Mouse (Mus musculus) embryonic facial prominence, embryonic 15.5 days (tissue): ENCODE data around the gene Snx9. TPM values are rescaled to one million over a fixed set of nuclear protein-coding genes. Genes with fewer than 3 reads are reported as not detected.

Experiments used
- ATAC-seq: fragments of 200-750 bp; cut with Nextera tagmentation; 2 replicates; pipeline ENCODE4 v1.8.0; 2017; ENCODE audit warnings: low read depth, moderate TSS enrichment; ENCODE audit not compliant: insufficient number of reproducible peaks, low FRiP score, low TSS enrichment
- H3K27ac ChIP-seq: fragments of 300-500 bp; sonication (generic); replicated peaks from 2 replicates; pipeline ENCODE4 v1.5.1; 2015; ENCODE audit warnings: mild to moderate bottlenecking, inconsistent platforms
- H3K27me3 ChIP-seq: fragments of 300-500 bp; sonication (generic); 2 replicates; pipeline ENCODE4 v1.6.1; 2015; ENCODE audit warnings: inconsistent platforms
- H3K36me3 ChIP-seq: fragments of 300-500 bp; sonication (generic); 2 replicates; pipeline ENCODE4 v1.6.1; 2015; ENCODE audit warnings: mild to moderate bottlenecking, inconsistent platforms
- H3K4me1 ChIP-seq: fragments of 300-500 bp; sonication (generic); 2 replicates; pipeline ENCODE4 v1.6.1; 2015; ENCODE audit warnings: inconsistent platforms
- H3K4me2 ChIP-seq: fragments of 300-500 bp; sonication (generic); replicated peaks from 2 replicates; pipeline ENCODE4 v1.6.1; 2015; ENCODE audit warnings: mild to moderate bottlenecking, inconsistent platforms
- H3K4me3 ChIP-seq: fragments of 300-500 bp; sonication (generic); replicated peaks from 2 replicates; pipeline ENCODE4 v1.5.1; 2015; ENCODE audit warnings: mild to moderate bottlenecking, inconsistent platforms
- H3K9ac ChIP-seq: fragments of 300-500 bp; sonication (generic); 2 replicates; pipeline ENCODE4 v1.6.1; 2015; ENCODE audit warnings: inconsistent platforms
- H3K9me3 ChIP-seq: fragments of 300-500 bp; sonication (generic); replicated peaks from 2 replicates; pipeline ENCODE4 v1.6.1; 2016; ENCODE audit warnings: inconsistent platforms
- WGBS: fragments of 180-500 bp; shearing (Covaris S2); methylation state at CpG from one replicate; pipeline ENCODE4 v1.1.7; 2015; 5-methylcytosine and 5-hydroxymethylcytosine counted together
- polyA plus RNA-seq: library from polyadenylated mRNA; unstranded; fragments of >200 nt; fragmentation: Nextera tagmentation; extraction: Ambion mirVana; gene quantifications from 2 replicates; pipeline ENCODE4 v1.2.1, GENCODE M21; 2015

Gene Snx9
- polyA plus RNA-seq, 1 experiment from 2014 or later = 33.3 TPM

DNA sequence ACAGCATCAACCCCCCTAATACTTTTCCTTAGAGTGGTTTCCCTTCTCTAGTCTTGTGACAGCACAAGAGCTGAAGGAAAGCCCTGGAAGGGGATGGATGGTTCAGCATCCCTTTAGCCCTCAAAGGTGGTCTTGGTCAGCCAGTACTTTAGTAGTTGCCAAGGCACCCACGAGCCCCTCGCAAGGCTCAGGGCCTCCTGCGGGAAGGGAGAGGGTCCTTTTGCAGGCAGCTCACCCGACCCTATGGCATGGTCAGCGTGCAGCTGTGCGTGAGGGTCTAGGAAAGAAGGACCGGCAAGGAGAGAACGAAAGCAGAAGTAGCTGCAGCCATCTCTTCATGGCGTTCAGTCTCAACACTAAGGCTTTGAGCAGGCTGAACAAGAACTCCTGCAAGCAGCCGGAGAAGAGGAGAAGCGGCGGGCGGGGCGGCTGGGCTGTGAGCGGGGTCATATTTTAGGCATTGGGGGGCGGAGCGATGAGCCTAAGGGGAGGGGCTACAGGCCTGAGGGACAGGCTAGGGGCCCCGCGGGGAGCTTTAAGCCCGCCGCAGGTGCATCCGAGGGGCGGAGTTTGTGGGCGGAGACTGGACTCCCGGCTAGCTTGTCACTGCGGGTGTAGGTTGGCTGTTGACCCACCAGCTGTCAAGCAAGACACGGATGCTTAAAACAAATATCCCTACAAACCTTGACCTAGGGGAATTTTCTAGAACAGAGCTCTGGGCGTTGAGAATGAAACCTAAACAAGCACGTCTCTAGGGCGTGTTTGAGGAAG is 93.6 kb downstream of the Snx9 start:
- H3K9me3 ChIP-seq = no peaks in the 10 kb centered on the region
- peak; percentile 66 for ATAC-seq
- H3K9ac ChIP-seq = peak overlapping the region; percentile 18; the same call in 1 of the 2 replicates
- 2% methylated on average over 30 of the region's 30 CpGs for WGBS
- H3K27ac ChIP-seq = no peak overlapping the region; the same call in 1 of the 2 replicates
- H3K4me3 ChIP-seq = peak overlapping the region; percentile 38
- peak overlapping the region; percentile 59 for H3K4me2 ChIP-seq
- peaks cover 12% of the 10 kb centered on the region for H3K4me1 ChIP-seq
- no peaks in the 10 kb centered on the region for H3K27me3 ChIP-seq
- peaks cover 11% of the 10 kb centered on the region; the same call in 1 of the 2 replicates for H3K36me3 ChIP-seq

DNA sequence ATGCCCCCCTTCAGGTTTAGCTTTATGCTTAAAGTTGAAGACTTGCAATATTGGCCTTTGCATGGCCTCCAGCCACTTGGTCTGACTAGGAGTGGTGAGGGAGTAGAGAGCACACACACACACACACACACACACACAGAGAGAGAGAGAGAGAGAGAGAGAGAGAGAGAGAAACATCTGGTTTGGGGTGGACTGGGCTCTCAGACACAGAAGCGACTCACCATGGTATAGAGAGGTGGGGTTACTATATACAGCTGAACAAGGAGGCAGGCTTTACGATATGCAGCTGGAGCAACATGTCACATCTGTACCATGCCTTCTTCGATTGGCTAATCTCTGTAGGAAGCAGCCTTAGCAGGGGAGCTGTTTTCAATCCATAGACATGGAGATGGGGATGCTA is 94.6 kb downstream of the Snx9 start:
- Histone ChIP-seq H3K9ac (no peak overlapping the region), H3K9me3 (no peaks in the 10 kb centered on the region), H3K4me2 (no peak overlapping the region), H3K4me1 (peaks cover 14% of the 10 kb centered on the region), H3K36me3 (0 out of 2 replicates have a peak, but pooled peaks cover 5% of the 10 kb centered on the region), H3K4me3 (no peak overlapping the region), H3K27ac (no peak overlapping the region; the same call in 1 of the 2 replicates), H3K27me3 (0 out of 2 replicates have a peak, but pooled peaks cover 3% of the 10 kb centered on the region)
- 32% methylated on average over 3 of the region's 3 CpGs for WGBS
- no peak for ATAC-seq

DNA sequence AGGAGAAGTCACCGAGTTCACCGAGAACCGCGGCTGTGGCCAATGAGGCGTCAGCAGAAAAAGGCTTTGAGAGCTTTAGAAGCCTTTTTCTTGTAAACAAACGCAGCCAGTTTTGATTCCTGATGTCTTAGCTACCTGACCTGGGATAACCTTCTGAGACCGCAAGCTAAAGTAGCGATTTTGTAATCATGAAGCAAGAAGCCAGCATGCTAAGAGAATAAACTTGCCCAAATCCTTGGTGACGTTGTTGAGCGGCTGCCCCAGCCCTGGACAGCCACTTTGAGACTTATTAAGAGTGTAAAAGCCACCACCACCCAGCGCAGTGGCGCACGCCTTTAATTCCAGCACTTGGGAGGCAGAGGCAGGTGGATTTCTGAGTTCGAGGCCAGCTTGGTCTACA is 95.1 kb downstream of the Snx9 start:
- 0 out of 2 replicates have a peak, but pooled peaks cover 2% of the 10 kb centered on the region for H3K36me3 ChIP-seq
- H3K4me1 ChIP-seq = peaks cover 16% of the 10 kb centered on the region
- no peaks in the 10 kb centered on the region for H3K9me3 ChIP-seq
- H3K4me2 ChIP-seq = no peak overlapping the region
- no peak overlapping the region for H3K27ac ChIP-seq
- H3K9ac ChIP-seq = no peak overlapping the region
- 0 out of 2 replicates have a peak, but pooled peaks cover 3% of the 10 kb centered on the region for H3K27me3 ChIP-seq
- H3K4me3 ChIP-seq = no peak overlapping the region
- no peak for ATAC-seq
- 78% methylated on average over 14 of the region's 14 CpGs for WGBS

DNA sequence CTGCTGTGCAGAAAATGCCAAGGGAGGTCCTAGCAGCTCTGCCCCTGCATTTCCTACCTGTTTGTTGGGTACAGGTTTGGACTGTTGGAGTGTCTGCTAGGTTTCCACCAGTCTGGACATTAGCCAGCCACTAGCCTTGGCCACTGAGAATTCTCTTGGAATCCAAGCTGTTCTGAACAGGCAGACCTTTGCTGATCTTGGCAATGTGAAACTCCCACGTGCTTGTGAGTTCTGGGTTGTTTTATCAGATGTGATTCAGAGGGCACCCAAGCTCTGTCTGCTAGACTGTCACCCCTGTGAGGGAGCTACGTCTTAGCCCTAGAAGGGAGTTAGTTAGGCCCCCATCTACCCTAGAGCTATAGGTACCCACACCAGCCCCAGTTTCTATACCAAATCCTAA is 96.3 kb downstream of the Snx9 start:
- WGBS = 71% methylated on average over 2 of the region's 2 CpGs
- no peak for ATAC-seq
- H3K4me3 ChIP-seq = no peak overlapping the region
- no peak overlapping the region for H3K27ac ChIP-seq
- H3K27me3 ChIP-seq = 0 out of 2 replicates have a peak, but pooled peaks cover 3% of the 10 kb centered on the region
- H3K9ac ChIP-seq = no peak overlapping the region
- no peaks in the 10 kb centered on the region for H3K9me3 ChIP-seq
- no peaks in the 10 kb centered on the region for H3K36me3 ChIP-seq
- H3K4me1 ChIP-seq = peaks cover 25% of the 10 kb centered on the region
- no peak overlapping the region for H3K4me2 ChIP-seq

GRCm38 (mm10) chr17:5939871-5940270 is 98.7 kb downstream of the Snx9 start:
- ATAC-seq = no peak
- Histone ChIP-seq H3K9me3 (no peaks in the 10 kb centered on the region), H3K27me3 (0 out of 2 replicates have a peak, but pooled peaks cover 3% of the 10 kb centered on the region), H3K9ac (no peak overlapping the region), H3K36me3 (no peaks in the 10 kb centered on the region), H3K27ac (no peak overlapping the region), H3K4me1 (peaks cover 19% of the 10 kb centered on the region), H3K4me2 (no peak overlapping the region), H3K4me3 (no peak overlapping the region)
- WGBS = 66% methylated on average over 12 of the region's 12 CpGs

- H3K27ac ChIP-seq = no peak overlapping the region
Observed at GRCm38 (mm10) chr17:5940792-5941191, 99.7 kb downstream of the Snx9 start.

DNA sequence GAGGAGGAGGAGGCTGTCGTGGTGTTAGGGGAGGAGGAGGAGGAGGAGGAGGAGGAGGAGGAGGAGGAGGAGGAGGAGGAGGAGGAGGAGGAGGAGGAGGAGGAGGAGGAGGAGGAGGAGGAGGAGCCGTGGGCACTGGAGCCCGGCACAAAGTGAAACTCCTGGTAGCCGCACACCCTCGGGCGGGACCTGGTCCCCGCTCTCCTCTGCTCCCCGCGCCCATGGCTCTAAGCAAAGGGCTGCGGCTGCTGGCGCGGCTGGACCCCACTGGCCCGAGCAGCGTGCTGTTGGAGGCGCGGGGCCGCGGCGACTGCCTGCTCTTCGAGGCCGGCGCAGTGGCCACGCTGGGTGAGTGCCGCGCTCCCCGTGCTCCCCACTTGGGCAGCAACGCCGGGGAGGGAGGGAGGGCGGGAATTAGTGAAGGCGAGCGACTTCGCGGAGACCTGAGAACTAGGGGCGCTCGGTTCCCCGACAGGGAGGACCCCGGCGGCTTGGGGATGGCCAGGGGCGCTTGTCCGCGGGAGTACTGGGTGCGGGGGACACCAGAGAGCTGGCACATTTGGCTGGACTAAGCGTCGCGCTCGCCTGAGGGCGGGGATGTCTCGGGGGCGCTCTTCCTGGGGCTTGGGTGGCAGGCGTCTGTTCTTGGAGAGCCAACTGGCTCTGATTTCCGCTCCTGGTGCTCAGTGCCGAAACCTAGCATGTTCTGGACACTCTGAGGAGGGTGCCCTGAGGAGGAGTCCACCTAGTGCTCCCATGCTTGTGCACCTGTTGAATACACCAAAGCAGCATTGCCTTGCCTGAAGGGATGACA is 100.3 kb downstream of the Snx9 start, which contains the start of gene Synj2:
Gene Synj2 (plus strand): TSS at position 51 of the 814 bp plus-strand sequence.
- peak; percentile 77 for ATAC-seq
- Histone ChIP-seq H3K4me3 (peak within 1 kb of the TSS; percentile 71), H3K36me3 (no peaks in the 10 kb centered on the region), H3K27me3 (0 out of 2 replicates have a peak, but pooled peaks cover 3% of the 10 kb centered on the region), H3K27ac (peak within 1 kb of the TSS; percentile 55; the same call in 1 of the 2 replicates), H3K9me3 (no peaks in the 10 kb centered on the region), H3K4me2 (peak within 1 kb of the TSS; percentile 86), H3K4me1 (peaks cover 12% of the 10 kb centered on the region), H3K9ac (peak within 1 kb of the TSS; percentile 58)
- under 1% methylated on average over 50 of the region's 52 CpGs for WGBS

More at GRCm38 (mm10) chr17:5940792-5941191, 99.7 kb downstream of the Snx9 start:
- WGBS = 1% methylated on average over 29 of the region's 38 CpGs
- H3K9ac ChIP-seq = no peak overlapping the region
- H3K4me3 ChIP-seq = peak overlapping the region; percentile 71
- peak overlapping the region; percentile 86 for H3K4me2 ChIP-seq
- no peaks in the 10 kb centered on the region for H3K9me3 ChIP-seq
- 0 out of 2 replicates have a peak, but pooled peaks cover 3% of the 10 kb centered on the region for H3K27me3 ChIP-seq
- peaks cover 12% of the 10 kb centered on the region for H3K4me1 ChIP-seq
- H3K36me3 ChIP-seq = no peaks in the 10 kb centered on the region
- peak; percentile 88 for ATAC-seq

DNA sequence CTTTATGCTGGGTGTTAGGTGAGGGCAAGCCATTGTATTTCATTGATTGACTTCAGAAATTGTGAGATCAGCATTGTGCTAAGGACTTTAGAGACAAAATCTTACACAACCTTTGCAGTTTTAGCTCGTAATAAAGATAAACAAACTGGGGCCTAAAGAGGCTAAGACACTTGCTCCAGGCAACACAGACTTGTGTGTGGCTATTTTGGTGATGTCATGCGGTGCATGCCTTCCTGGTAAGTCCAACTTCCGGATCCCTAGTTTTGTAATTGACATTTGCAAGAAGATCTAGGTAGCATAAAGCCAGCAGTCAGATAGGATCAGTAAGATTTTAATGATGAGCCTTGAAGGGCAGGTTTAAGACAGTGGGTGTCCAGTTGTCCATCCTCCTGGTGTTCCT is 101.0 kb downstream of the Snx9 start:
- no peak overlapping the region for H3K9ac ChIP-seq
- 0 out of 2 replicates have a peak, but pooled peaks cover 3% of the 10 kb centered on the region for H3K27me3 ChIP-seq
- no peak for ATAC-seq
- H3K4me3 ChIP-seq = peak overlapping the region; percentile 71; the same call in 1 of the 2 replicates
- H3K36me3 ChIP-seq = no peaks in the 10 kb centered on the region
- 67% methylated on average over 3 of the region's 3 CpGs for WGBS
- H3K4me1 ChIP-seq = peaks cover 12% of the 10 kb centered on the region
- H3K27ac ChIP-seq = no peak overlapping the region
- H3K4me2 ChIP-seq = peak overlapping the region; percentile 86; the same call in 1 of the 2 replicates
- no peaks in the 10 kb centered on the region for H3K9me3 ChIP-seq

- H3K4me3 ChIP-seq = no peak overlapping the region
- H3K9ac ChIP-seq = no peak overlapping the region
- ATAC-seq = no peak
- H3K4me1 ChIP-seq = peaks cover 12% of the 10 kb centered on the region
- no peak overlapping the region for H3K4me2 ChIP-seq
- H3K27me3 ChIP-seq = 0 out of 2 replicates have a peak, but pooled peaks cover 3% of the 10 kb centered on the region
- H3K27ac ChIP-seq = no peak overlapping the region
- WGBS = 67% methylated on average over 1 of the region's 1 CpGs
- no peaks in the 10 kb centered on the region for H3K36me3 ChIP-seq
- no peaks in the 10 kb centered on the region for H3K9me3 ChIP-seq
Observed at GRCm38 (mm10) chr17:5943053-5943452, 101.9 kb downstream of the Snx9 start.

- H3K9ac ChIP-seq = no peak overlapping the region
- H3K36me3 ChIP-seq = no peaks in the 10 kb centered on the region
- no peaks in the 10 kb centered on the region for H3K27me3 ChIP-seq
- no peak overlapping the region for H3K4me2 ChIP-seq
- no peaks in the 10 kb centered on the region for H3K9me3 ChIP-seq
- no peak overlapping the region for H3K27ac ChIP-seq
- H3K4me1 ChIP-seq = 0 out of 2 replicates have a peak, but pooled peaks cover 3% of the 10 kb centered on the region
- no peak for ATAC-seq
- H3K4me3 ChIP-seq = no peak overlapping the region
- 72% methylated on average over 3 of the region's 3 CpGs for WGBS
Observed at GRCm38 (mm10) chr17:5947039-5947438, 105.9 kb downstream of the Snx9 start.

GRCm38 (mm10) chr17:5952455-5952854 is 111.3 kb downstream of the Snx9 start:
- H3K9me3 ChIP-seq = no peaks in the 10 kb centered on the region
- no peaks in the 10 kb centered on the region for H3K36me3 ChIP-seq
- no peak overlapping the region for H3K27ac ChIP-seq
- H3K4me2 ChIP-seq = no peak overlapping the region
- ATAC-seq = no peak
- no peaks in the 10 kb centered on the region for H3K27me3 ChIP-seq
- peaks cover 3% of the 10 kb centered on the region; the same call in 1 of the 2 replicates for H3K4me1 ChIP-seq
- no peak overlapping the region for H3K4me3 ChIP-seq
- WGBS = 65% methylated on average over 4 of the region's 4 CpGs
- no peak overlapping the region for H3K9ac ChIP-seq
